Mouse (Mus musculus): ENCODE results near the gene Aspdh. TPM values are rescaled to one million over a fixed set of nuclear protein-coding genes. Genes with fewer than 3 reads are reported as not detected.

Gene Aspdh
- not detected for polyA plus RNA-seq (2021)

DNA sequence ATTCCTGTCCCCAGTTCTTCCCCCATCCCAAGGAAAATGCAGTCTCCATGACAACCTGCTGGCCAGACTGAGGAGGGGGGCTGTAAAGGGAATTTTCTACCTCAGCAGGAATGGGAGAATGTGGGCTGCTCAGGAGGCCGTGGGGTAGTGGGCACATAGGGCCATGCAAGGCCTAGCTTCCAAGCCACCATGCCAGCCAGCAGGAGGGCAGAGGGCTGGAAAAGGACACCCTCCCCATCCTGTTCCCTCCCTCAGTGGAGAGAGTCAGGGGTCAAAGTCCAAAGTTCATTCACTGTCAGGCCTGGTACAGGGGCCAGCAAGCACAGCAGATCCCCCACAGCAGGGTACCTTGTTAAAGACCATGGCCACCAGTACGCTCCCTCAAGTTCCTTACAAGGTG lies at the start of gene Aspdh:
Aspdh (plus strand) TSS at position 281 of the 400 bp plus-strand sequence.
- ATAC-seq (no peak), DNase-seq (ENCODE audit: low read depth, low spot score) (no peak)
- peaks cover 40% of the 10 kb centered on the region for H3K27me3 ChIP-seq
- in situ Hi-C loops (cut with MboI; ENCODE audit: low pct_unique_long_range_greater_than_20kb) = loop anchor here (5.0 kb wide), 2 partner anchors 83 to 208 kb away; partner anchors contain the start of genes Acp4 and Syt3
- no peak for TF ChIP-seq CTCF (IDR thresholded peaks at IDR 0.05)
- ChIA-PET POLR2A (no interaction called here), CTCF (no interaction called here)

GRCm38 (mm10) chr7:44427666-44428065 lies 37.5 kb upstream of the Aspdh start:
- TF ChIP-seq CTCF (IDR thresholded peaks at IDR 0.05) = no peak
- ChIA-PET POLR2A (no interaction called here), CTCF (no interaction called here)
- peaks cover 60% of the 10 kb centered on the region for H3K27me3 ChIP-seq
- DNase-seq (ENCODE audit: low read depth, low spot score) (no peak), ATAC-seq (no peak)
- in situ Hi-C loops (cut with MboI; ENCODE audit: low pct_unique_long_range_greater_than_20kb) = no loop called here

GRCm38 (mm10) chr7:44428171-44428950 lies 36.8 kb upstream of the Aspdh start:
- DNase-seq (ENCODE audit: low read depth, low spot score) (no peak), ATAC-seq (no peak)
- CTCF ChIA-PET = no interaction called here
- no peak for TF ChIP-seq CTCF (IDR thresholded peaks at IDR 0.05)
- peaks cover 53% of the 10 kb centered on the region for H3K27me3 ChIP-seq
- in situ Hi-C loops (cut with MboI; ENCODE audit: low pct_unique_long_range_greater_than_20kb) = no loop called here
- POLR2A ChIA-PET = no interaction called here

DNA sequence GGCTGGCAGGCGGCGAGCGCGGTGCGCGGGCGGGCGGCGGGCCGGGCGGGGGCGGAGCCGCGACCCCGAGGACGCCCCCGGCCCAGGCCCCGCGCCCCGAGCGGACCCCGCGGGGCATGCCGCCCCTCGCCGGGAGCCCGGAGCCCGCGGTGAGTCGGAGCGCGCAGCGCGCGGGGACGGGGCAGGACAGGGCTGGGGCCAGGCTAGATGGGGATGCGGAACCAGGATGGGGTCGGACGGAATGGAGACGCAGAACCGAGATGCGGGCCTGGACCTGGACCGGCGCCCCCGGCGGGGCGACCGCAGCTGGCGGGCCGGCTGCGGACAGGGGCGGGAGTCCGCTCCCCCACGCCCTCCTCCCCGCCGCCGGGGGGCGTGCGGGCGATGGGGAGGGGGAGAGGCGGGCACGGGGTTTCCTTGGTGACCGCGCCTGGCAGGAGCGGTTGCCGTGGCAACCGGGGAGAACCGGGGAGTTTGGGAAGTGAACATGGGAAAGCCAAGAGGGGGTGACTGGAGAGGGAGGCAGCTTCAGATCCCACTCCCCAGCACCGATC lies 36.1 kb upstream of the Aspdh start, which contains the start of gene Lrrc4b:
Lrrc4b (plus strand) TSS at position 51 of the 554 bp plus-strand sequence.
- in situ Hi-C loops (cut with MboI; ENCODE audit: low pct_unique_long_range_greater_than_20kb) = no loop called here
- ATAC-seq = no peak
- DNase-seq (ENCODE audit: low read depth, low spot score) = no peak

GRCm38 (mm10) chr7:44429534-44430488 lies 35.4 kb upstream of the Aspdh start:
- no peak for DNase-seq (ENCODE audit: low read depth, low spot score)
- POLR2A ChIA-PET = no interaction called here
- no peak for TF ChIP-seq CTCF (IDR thresholded peaks at IDR 0.05)
- in situ Hi-C loops (cut with MboI; ENCODE audit: low pct_unique_long_range_greater_than_20kb) = no loop called here
- ATAC-seq = no peak
- CTCF ChIA-PET = no interaction called here
- H3K27me3 ChIP-seq = peaks cover 56% of the 10 kb centered on the region

More for the DNA sequence above, 36.1 kb upstream of the Aspdh start, which contains the start of gene Lrrc4b:
- TF ChIP-seq CTCF (IDR thresholded peaks at IDR 0.05) = no peak
- ChIA-PET POLR2A (no interaction called here), CTCF (no interaction called here)
- H3K27me3 ChIP-seq = peaks cover 55% of the 10 kb centered on the region

- in situ Hi-C loops (cut with MboI; ENCODE audit: low pct_unique_long_range_greater_than_20kb) = no loop called here
- ChIA-PET CTCF (no interaction called here), POLR2A (no interaction called here)
- peaks cover 60% of the 10 kb centered on the region for H3K27me3 ChIP-seq
- ATAC-seq (no peak), DNase-seq (ENCODE audit: low read depth, low spot score) (no peak)
- TF ChIP-seq CTCF (IDR thresholded peaks at IDR 0.05) = no peak
These were observed 32.6 kb upstream of the Aspdh start for GRCm38 (mm10) chr7:44432550-44432949.

DNA sequence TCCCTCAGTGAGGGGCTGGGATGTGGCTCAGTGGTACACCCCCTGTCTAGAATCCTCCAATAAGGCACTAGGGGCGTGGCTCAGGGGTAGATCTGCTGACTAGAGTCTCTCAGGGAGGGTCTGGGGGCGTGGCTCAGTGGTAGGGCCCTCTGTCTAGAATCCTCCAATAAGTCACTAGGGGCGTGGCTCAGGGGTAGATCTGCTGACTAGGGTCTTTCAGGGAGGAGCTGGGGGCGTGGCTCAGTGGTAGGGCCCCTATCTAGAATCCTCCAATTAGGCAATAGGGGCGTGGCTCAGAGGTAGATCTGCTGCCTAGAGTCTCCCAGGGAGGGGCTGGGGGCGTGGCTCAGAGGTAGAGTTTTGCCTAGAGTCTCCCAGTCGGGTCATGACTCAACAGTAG lies 31.8 kb upstream of the Aspdh start:
- in situ Hi-C loops (cut with MboI; ENCODE audit: low pct_unique_long_range_greater_than_20kb) = no loop called here
- CTCF ChIA-PET = no interaction called here
- POLR2A ChIA-PET = no interaction called here
- peaks cover 58% of the 10 kb centered on the region for H3K27me3 ChIP-seq
- ATAC-seq (no peak), DNase-seq (ENCODE audit: low read depth, low spot score) (no peak)
- no peak for TF ChIP-seq CTCF (IDR thresholded peaks at IDR 0.05)

GRCm38 (mm10) chr7:44434089-44434488 lies 31.1 kb upstream of the Aspdh start:
- TF ChIP-seq CTCF (IDR thresholded peaks at IDR 0.05) = no peak
- in situ Hi-C loops (cut with MboI; ENCODE audit: low pct_unique_long_range_greater_than_20kb) = no loop called here
- DNase-seq (ENCODE audit: low read depth, low spot score) = no peak
- ChIA-PET CTCF (no interaction called here), POLR2A (no interaction called here)
- peaks cover 61% of the 10 kb centered on the region for H3K27me3 ChIP-seq
- ATAC-seq = no peak

DNA sequence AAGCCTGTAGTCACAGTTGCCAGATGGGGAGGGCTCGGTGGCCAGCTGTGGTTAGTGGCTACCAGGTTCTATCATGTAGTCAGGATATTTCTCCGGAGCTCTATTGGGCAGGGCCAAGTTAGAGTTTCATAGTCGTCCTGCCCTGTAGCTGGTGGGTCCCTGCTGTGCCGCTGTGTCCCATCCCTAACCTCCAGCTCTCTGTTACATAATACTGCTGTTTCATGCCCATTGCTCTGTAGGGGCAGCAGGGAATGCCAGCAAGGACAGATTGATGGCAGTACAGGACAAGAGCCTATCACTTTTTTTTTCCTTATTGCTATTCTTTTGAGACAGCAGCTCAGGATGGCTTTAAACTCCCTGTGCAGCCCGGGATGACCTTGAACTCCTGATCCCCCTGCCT lies 29.4 kb upstream of the Aspdh start:
- CTCF ChIA-PET = no interaction called here
- peaks cover 65% of the 10 kb centered on the region for H3K27me3 ChIP-seq
- POLR2A ChIA-PET = no interaction called here
- TF ChIP-seq CTCF (IDR thresholded peaks at IDR 0.05) = no peak
- no peak for DNase-seq (ENCODE audit: low read depth, low spot score)
- no peak for ATAC-seq
- in situ Hi-C loops (cut with MboI; ENCODE audit: low pct_unique_long_range_greater_than_20kb) = no loop called here

GRCm38 (mm10) chr7:44436267-44436666 lies 28.9 kb upstream of the Aspdh start:
- in situ Hi-C loops (cut with MboI; ENCODE audit: low pct_unique_long_range_greater_than_20kb) = no loop called here
- H3K27me3 ChIP-seq = peaks cover 63% of the 10 kb centered on the region
- no peak for DNase-seq (ENCODE audit: low read depth, low spot score)
- CTCF ChIA-PET = no interaction called here
- peak; percentile 3 for ATAC-seq
- TF ChIP-seq CTCF (IDR thresholded peaks at IDR 0.05) = no peak
- POLR2A ChIA-PET = no interaction called here

- no peak for DNase-seq (ENCODE audit: low read depth, low spot score)
- TF ChIP-seq CTCF (IDR thresholded peaks at IDR 0.05) = no peak
- peaks cover 67% of the 10 kb centered on the region for H3K27me3 ChIP-seq
- in situ Hi-C loops (cut with MboI; ENCODE audit: low pct_unique_long_range_greater_than_20kb) = no loop called here
- CTCF ChIA-PET = no interaction called here
- ATAC-seq = no peak
- POLR2A ChIA-PET = no interaction called here
These were observed 28.0 kb upstream of the Aspdh start for GRCm38 (mm10) chr7:44437188-44437587.

Data from Patski (cell line).